In genomic region chr10:76794102-76794501, GRCm38 (mm10) we compare ENCODE assay signal across 12 mouse cellular contexts.
"Had no signal": no experiment of that assay in that cellular context is flagged by ENCODE, and none has a peak within 500 bp of the region (broad histone marks: within the 10 kb centered on the region; RNA-seq: fewer than 3 reads in every experiment).

No protein-coding gene starts in this region.

- H3K9me3 ChIP-seq: limb, embryonic 12.5 days; midbrain, embryonic 13.5 days; neural tube, embryonic 15.5 days had no signal

- ATAC-seq: midbrain, embryonic 13.5 days had no signal

- H3K4me3 ChIP-seq: left cerebral cortex, adult 2 months; limb, embryonic 12.5 days; midbrain, embryonic 13.5 days; myocyte; neural tube, embryonic 15.5 days had no signal

- H3K9ac ChIP-seq: limb, embryonic 12.5 days; liver, embryonic 14.5 days; midbrain, embryonic 13.5 days; neural tube, embryonic 15.5 days had no signal

- DNase-seq: kidney, postnatal 25 days; lung, adult 18-20 months; right cerebral cortex, adult 18-20 months; right cerebral cortex, postnatal 25 days; thymus, adult 18-20 months; thymus, postnatal 14 days had no signal

- H3K4me2 ChIP-seq: limb, embryonic 12.5 days; midbrain, embryonic 13.5 days; neural tube, embryonic 15.5 days had no signal

- H3K4me1 ChIP-seq: limb, embryonic 12.5 days had no signal

- H3K27ac ChIP-seq: left cerebral cortex, adult 2 months; limb, embryonic 12.5 days; liver, embryonic 14.5 days; midbrain, embryonic 13.5 days; neural tube, embryonic 15.5 days had no signal

- H3K27me3 ChIP-seq: limb, embryonic 12.5 days; midbrain, embryonic 13.5 days; neural tube, embryonic 15.5 days had no signal
